In genomic region chr12:80123227-80123803, GRCm38 (mm10) we compare ENCODE assay signal across 8 mouse cellular contexts. TPM values are rescaled to one million over a fixed set of nuclear protein-coding genes. Genes with fewer than 3 reads are reported as not detected.
DNase-seq lines count a peak whose midpoint lies in the region; ATAC-seq and TF ChIP-seq lines count a peak whose summit lies in the region.

No protein-coding gene starts in this region.

- H3K27me3 ChIP-seq in forebrain, embryonic 11.5 days (ENCODE audit: control insufficient read depth, insufficient read depth, low read length) = no peaks in the 10 kb centered on the region
- H3K27me3 ChIP-seq in forebrain, embryonic 16.5 days (replicated peaks; ENCODE audit: control insufficient read depth, insufficient read depth, low read length) = no peaks in the 10 kb centered on the region
- no peaks in the 10 kb centered on the region for H3K27me3 ChIP-seq in hindbrain, embryonic 13.5 days
- no peaks in the 10 kb centered on the region for H3K27me3 ChIP-seq in liver, postnatal 0 days (ENCODE audit: insufficient read depth, low read length)

- H3K9ac ChIP-seq in forebrain, embryonic 11.5 days (ENCODE audit: low read length) = no peak overlapping the region
- H3K9ac ChIP-seq in forebrain, embryonic 16.5 days (replicated peaks; ENCODE audit: low read depth, low read length) = no peak overlapping the region
- H3K9ac ChIP-seq in hindbrain, embryonic 13.5 days = no peak overlapping the region
- 0 out of 2 replicates have a peak overlapping the region, but pooled peaks have one; percentile 3 for H3K9ac ChIP-seq in liver, postnatal 0 days (replicated peaks)

- DNase-seq in forebrain, embryonic 11.5 days (ENCODE audit: low spot score) = peak; percentile 46
- DNase-seq in MN1 (ENCODE audit: low spot score) = peak; percentile 38
- DNase-seq in liver, postnatal 0 days = no peak
- no peak for DNase-seq in layer of hippocampus, postnatal 10 days (ENCODE audit: low spot score in 2 of 2)

- H3K4me2 ChIP-seq in forebrain, embryonic 11.5 days (ENCODE audit: low read depth, low read length, severe bottlenecking) = no peak overlapping the region
- H3K4me2 ChIP-seq in forebrain, embryonic 16.5 days (ENCODE audit: low read length) = no peak overlapping the region
- no peak overlapping the region for H3K4me2 ChIP-seq in hindbrain, embryonic 13.5 days
- 0 out of 2 replicates have a peak overlapping the region, but pooled peaks have one; percentile 1 for H3K4me2 ChIP-seq in liver, postnatal 0 days (ENCODE audit: low read depth, low read length)

- no peak for ATAC-seq in forebrain, embryonic 11.5 days (replicated peaks; ENCODE audit: low FRiP score)
- no peak for ATAC-seq in forebrain, embryonic 16.5 days
- no peak for ATAC-seq in hindbrain, embryonic 13.5 days (ENCODE audit: low FRiP score)
- peak; percentile 43 for ATAC-seq in liver, postnatal 0 days
- no peak for ATAC-seq in CD4-positive, CD25-positive, alpha-beta regulatory T cell, adult 4 months
- ATAC-seq in granulocyte monocyte progenitor cell, adult 5-6 weeks (replicated peaks; ENCODE audit: poor library complexity, severe bottlenecking) = no peak

- H3K9me3 ChIP-seq in forebrain, embryonic 11.5 days (ENCODE audit: control insufficient read depth, low read length) = no peaks in the 10 kb centered on the region
- no peaks in the 10 kb centered on the region for H3K9me3 ChIP-seq in forebrain, embryonic 16.5 days (ENCODE audit: control insufficient read depth, low read length)
- H3K9me3 ChIP-seq in hindbrain, embryonic 13.5 days = no peaks in the 10 kb centered on the region
- H3K9me3 ChIP-seq in liver, postnatal 0 days (ENCODE audit: low read length) = no peaks in the 10 kb centered on the region

- no peak overlapping the region for H3K4me3 ChIP-seq in forebrain, embryonic 11.5 days (ENCODE audit: low read depth, low read length)
- no peak overlapping the region for H3K4me3 ChIP-seq in forebrain, embryonic 16.5 days (replicated peaks; ENCODE audit: low read length)
- H3K4me3 ChIP-seq in hindbrain, embryonic 13.5 days = no peak overlapping the region
- H3K4me3 ChIP-seq in liver, postnatal 0 days (ENCODE audit: low read depth, low read length) = no peak overlapping the region

- H3K4me1 ChIP-seq in forebrain, embryonic 11.5 days (replicated peaks; ENCODE audit: control insufficient read depth, insufficient read depth, low read length) = no peaks in the 10 kb centered on the region
- peaks cover 6% of the 10 kb centered on the region; the same call in 1 of the 2 replicates for H3K4me1 ChIP-seq in forebrain, embryonic 16.5 days (replicated peaks; ENCODE audit: control insufficient read depth, insufficient read depth, low read length)
- peaks cover 22% of the 10 kb centered on the region for H3K4me1 ChIP-seq in hindbrain, embryonic 13.5 days (replicated peaks)
- peaks cover 37% of the 10 kb centered on the region for H3K4me1 ChIP-seq in liver, postnatal 0 days (ENCODE audit: insufficient read depth)

- H3K27ac ChIP-seq in forebrain, embryonic 11.5 days (ENCODE audit: low read depth, low read length) = no peak overlapping the region
- H3K27ac ChIP-seq in forebrain, embryonic 16.5 days (ENCODE audit: low read length) = no peak overlapping the region
- H3K27ac ChIP-seq in hindbrain, embryonic 13.5 days = peak overlapping the region; percentile 55; the same call in 1 of the 2 replicates
- H3K27ac ChIP-seq in liver, postnatal 0 days (ENCODE audit: low read depth) = peak overlapping the region; percentile 50

- no peak for TF ChIP-seq EP300 in liver, postnatal 0 days (IDR thresholded peaks at IDR 0.05; ENCODE audit: low read depth)

- 75% methylated on average over 4 of the region's 4 CpGs for WGBS in forebrain, embryonic 11.5 days
- WGBS in forebrain, embryonic 16.5 days = 44% methylated on average over 4 of the region's 4 CpGs
- 62% methylated on average over 4 of the region's 4 CpGs for WGBS in hindbrain, embryonic 13.5 days
- 77% methylated on average over 4 of the region's 4 CpGs for WGBS in liver, postnatal 0 days (ENCODE audit: insufficient replicate concordance)

- TF ChIP-seq CTCF in liver, postnatal 0 days (IDR thresholded peaks at IDR 0.05; ENCODE audit: low read depth) = no peak

- no peaks in the 10 kb centered on the region for H3K36me3 ChIP-seq in forebrain, embryonic 11.5 days (ENCODE audit: control insufficient read depth, insufficient read depth, low read length)
- peaks cover 4% of the 10 kb centered on the region; the same call in 1 of the 2 replicates for H3K36me3 ChIP-seq in forebrain, embryonic 16.5 days (ENCODE audit: control insufficient read depth, insufficient read depth)
- H3K36me3 ChIP-seq in hindbrain, embryonic 13.5 days = peaks cover 10% of the 10 kb centered on the region
- peaks cover 22% of the 10 kb centered on the region for H3K36me3 ChIP-seq in liver, postnatal 0 days (replicated peaks; ENCODE audit: insufficient read depth, low read length)

RNA-seq across cellular contexts. Expression of gene Zfp36l1, which starts 10.5 kb away (rescaled TPM):
- polyA plus RNA-seq in forebrain, embryonic 11.5 days (2014; fragmentation: Nextera tagmentation; extraction: Ambion mirVana) = 164 and 173 TPM in 2 replicates
- 22.6 and 26.7 TPM in 2 replicates for polyA plus RNA-seq in forebrain, embryonic 16.5 days (2015; fragmentation: Nextera tagmentation; extraction: Ambion mirVana)
- polyA plus RNA-seq in hindbrain, embryonic 13.5 days (2015; fragmentation: Nextera tagmentation; extraction: Ambion mirVana) = 44.6 and 53.1 TPM in 2 replicates
- polyA plus RNA-seq in liver, postnatal 0 days (2015; fragmentation: Nextera tagmentation; extraction: Ambion mirVana) = 42.0 and 45.7 TPM in 2 replicates
- polyA plus RNA-seq in CD4-positive, CD25-positive, alpha-beta regulatory T cell, adult 4 months (2017; shearing (Covaris generic)) = 100 to 1,000 TPM; 139 to 188 TPM
- 10 to 100 TPM; 46.9 to 54.7 TPM for total RNA-seq in layer of hippocampus, postnatal 10 days (2021)
- 1.9 and 8.5 TPM in 2 replicates for total RNA-seq in granulocyte monocyte progenitor cell, adult 5-6 weeks (2014; fragmentation: Nextera tagmentation)
- total RNA-seq in granulocyte monocyte progenitor cell, adult 5-6 weeks (2017) = 0.36 and 0.56 TPM in 2 replicates

Comparison
In these comparisons a context has a peak if more than half of its experiments do, and no peak if none do; other contexts are left out.
1. DNase-seq: peak in forebrain, embryonic 11.5 days (single experiment) and MN1 (single experiment); none in liver, postnatal 0 days (single experiment) and layer of hippocampus, postnatal 10 days (0 of 2).
2. H3K27ac ChIP-seq: peak in hindbrain, embryonic 13.5 days (single experiment) and liver, postnatal 0 days (single experiment); none in forebrain, embryonic 11.5 days (single experiment) and forebrain, embryonic 16.5 days (single experiment).